Mouse (Mus musculus): ENCODE measurements at regions not wholly inside any gene's neighbourhood (a gene's known extent, or its start where the extent isn't known, plus 50 kb on each side); places are given as distances from the start of the nearest gene placed in this dataset.

- no peak for TF ChIP-seq EP300 (IDR thresholded peaks at IDR 0.05)
- no peak for TF ChIP-seq CTCF (IDR thresholded peaks at IDR 0.05)
These were observed 55.1 kb upstream of the Tns3 start for GRCm38 (mm10) chr11:8719211-8719966.

All from lung, postnatal 0 days (tissue).